Mouse (Mus musculus) frontal cortex, postnatal 25 days (tissue): ENCODE measurements around the gene Smim23.

Experiments used
- DNase-seq, 2 experiments: peaks; one replicate each; pipeline ENCODE4 v3.0.0; 2022; ENCODE audit warnings: low spot score in 2 of 2

The Smim23 gene

GRCm38 (mm10) chr11:32824505-32824904 lies at the start of gene Smim23:
Gene Smim23, minus strand, starts transcription at chr11:32824605.
- no peak for DNase-seq

GRCm38 (mm10) chr11:32868619-32869383 lies 44.4 kb upstream of the Smim23 start:
- DNase-seq, result no peak

- no peak for DNase-seq
These were observed 40.2 kb upstream of the Smim23 start for GRCm38 (mm10) chr11:32864615-32865014.

- DNase-seq, result no peak
These were observed 33.0 kb upstream of the Smim23 start for GRCm38 (mm10) chr11:32857418-32857879.

- no peak for DNase-seq
These were observed 22.3 kb upstream of the Smim23 start for GRCm38 (mm10) chr11:32846682-32847222.

- no peak for DNase-seq
These were observed 16.8 kb upstream of the Smim23 start for GRCm38 (mm10) chr11:32841169-32841568.

- DNase-seq, result no peak
These were observed 15.9 kb upstream of the Smim23 start for GRCm38 (mm10) chr11:32840256-32840655.

GRCm38 (mm10) chr11:32835022-32835421 lies 10.6 kb upstream of the Smim23 start:
- no peak for DNase-seq

- DNase-seq, result no peak
These were observed 10.0 kb upstream of the Smim23 start for GRCm38 (mm10) chr11:32834367-32834918.

- DNase-seq, result no peak
These were observed 6.8 kb downstream of the Smim23 start for GRCm38 (mm10) chr11:32817566-32817965.

- DNase-seq, result no peak
These were observed 10.1 kb downstream of the Smim23 start for GRCm38 (mm10) chr11:32814286-32814685.

GRCm38 (mm10) chr11:32809091-32809490 lies 15.3 kb downstream of the Smim23 start:
- no peak for DNase-seq

- DNase-seq, result peak in 1 of 2 experiments; percentile 30
These were observed 18.4 kb downstream of the Smim23 start for GRCm38 (mm10) chr11:32805958-32806357.

- no peak for DNase-seq
These were observed 20.7 kb downstream of the Smim23 start for GRCm38 (mm10) chr11:32803658-32804057.

GRCm38 (mm10) chr11:32801715-32802114 lies 22.7 kb downstream of the Smim23 start:
- no peak for DNase-seq

- no peak for DNase-seq
These were observed 23.5 kb downstream of the Smim23 start for GRCm38 (mm10) chr11:32800929-32801375.

- no peak for DNase-seq
These were observed 26.0 kb downstream of the Smim23 start for GRCm38 (mm10) chr11:32798445-32798844.

- DNase-seq, result no peak
These were observed 29.5 kb downstream of the Smim23 start for GRCm38 (mm10) chr11:32794759-32795445.

GRCm38 (mm10) chr11:32786201-32786600 lies 38.2 kb downstream of the Smim23 start:
- no peak for DNase-seq

- DNase-seq, result no peak
These were observed 38.7 kb downstream of the Smim23 start for GRCm38 (mm10) chr11:32785591-32786147.

GRCm38 (mm10) chr11:32782724-32783123 lies 41.7 kb downstream of the Smim23 start:
- no peak for DNase-seq
